Mouse (Mus musculus): ENCODE measurements around the gene Adsl. TPM values are rescaled to one million over a fixed set of nuclear protein-coding genes. Genes with fewer than 3 reads are reported as not detected.
A peak's percentile ranks its signal among the peaks of the same experiment; 100 is the strongest.
"Not testable (repeated sequence)": the region's sequence is repeated elsewhere in the genome, so short reads cannot be mapped to it uniquely, and the experiment has no call there.

Adsl gene
- polyA plus RNA-seq (2015; fragmentation: Nextera tagmentation; extraction: Ambion mirVana) = 96.3 and 98.1 TPM in 2 replicates

GRCm38 (mm10) chr15:80948145-80949135 is at the start of gene Adsl:
TSS of gene Adsl (plus strand) at chr15:80948490.
- under 1% methylated on average over 63 of the region's 63 CpGs for WGBS
- Histone ChIP-seq H3K27ac (peak within 1 kb of the TSS; percentile 76), H3K4me2 (peak within 1 kb of the TSS; percentile 73), H3K9me3 (no peaks in the 10 kb centered on the region), H3K36me3 (peaks cover 16% of the 10 kb centered on the region), H3K4me1 (replicated peaks) (peaks cover 18% of the 10 kb centered on the region), H3K27me3 (no peaks in the 10 kb centered on the region), H3K9ac (peak within 1 kb of the TSS; percentile 79), H3K4me3 (peak within 1 kb of the TSS; percentile 85)
- peak; percentile 95 for ATAC-seq (ENCODE audit: low FRiP score)

GRCm38 (mm10) chr15:80899806-80900205 is 48.5 kb upstream of the Adsl start:
- H3K27me3 ChIP-seq = no peaks in the 10 kb centered on the region
- H3K4me1 ChIP-seq (replicated peaks) = no peaks in the 10 kb centered on the region
- ATAC-seq (ENCODE audit: low FRiP score) = no peak
- 83% methylated on average over 2 of the region's 2 CpGs for WGBS
- H3K27ac ChIP-seq = no peak overlapping the region
- peaks cover 96% of the 10 kb centered on the region for H3K36me3 ChIP-seq
- no peak overlapping the region for H3K4me3 ChIP-seq
- H3K4me2 ChIP-seq = no peak overlapping the region
- no peaks in the 10 kb centered on the region for H3K9me3 ChIP-seq
- H3K9ac ChIP-seq = no peak overlapping the region

GRCm38 (mm10) chr15:80901806-80902513 is 46.3 kb upstream of the Adsl start:
- no peak overlapping the region for H3K27ac ChIP-seq
- no peak overlapping the region for H3K9ac ChIP-seq
- no peaks in the 10 kb centered on the region for H3K4me1 ChIP-seq (replicated peaks)
- H3K36me3 ChIP-seq = peaks cover 96% of the 10 kb centered on the region
- 94% methylated on average over 6 of the region's 6 CpGs for WGBS
- no peak overlapping the region for H3K4me2 ChIP-seq
- H3K27me3 ChIP-seq = no peaks in the 10 kb centered on the region
- no peaks in the 10 kb centered on the region for H3K9me3 ChIP-seq
- ATAC-seq (ENCODE audit: low FRiP score) = no peak
- H3K4me3 ChIP-seq = no peak overlapping the region

- not testable (repeated sequence) for H3K27me3 ChIP-seq; H3K9me3 ChIP-seq; H3K4me2 ChIP-seq; H3K4me3 ChIP-seq; H3K9ac ChIP-seq; H3K27ac ChIP-seq; H3K4me1 ChIP-seq (replicated peaks); ATAC-seq (ENCODE audit: low FRiP score)
- H3K36me3 ChIP-seq = peaks cover 84% of the 10 kb centered on the region
- 97% methylated on average over 6 of the region's 6 CpGs for WGBS
Observed at GRCm38 (mm10) chr15:80904776-80905175, 43.5 kb upstream of the Adsl start.

GRCm38 (mm10) chr15:80910183-80910582 is 38.1 kb upstream of the Adsl start:
- Histone ChIP-seq H3K9ac (no peak overlapping the region), H3K27ac (no peak overlapping the region), H3K9me3 (no peaks in the 10 kb centered on the region), H3K27me3 (no peaks in the 10 kb centered on the region), H3K4me2 (no peak overlapping the region), H3K36me3 (peaks cover 80% of the 10 kb centered on the region), H3K4me1 (replicated peaks) (no peaks in the 10 kb centered on the region), H3K4me3 (no peak overlapping the region)
- 95% methylated on average over 3 of the region's 3 CpGs for WGBS
- no peak for ATAC-seq (ENCODE audit: low FRiP score)

- Histone ChIP-seq H3K4me3 (no peak overlapping the region), H3K4me2 (no peak overlapping the region), H3K27me3 (no peaks in the 10 kb centered on the region), H3K27ac (no peak overlapping the region), H3K9ac (no peak overlapping the region), H3K4me1 (replicated peaks) (no peaks in the 10 kb centered on the region), H3K36me3 (peaks cover 78% of the 10 kb centered on the region), H3K9me3 (no peaks in the 10 kb centered on the region)
- ATAC-seq (ENCODE audit: low FRiP score) = no peak
- 94% methylated on average over 4 of the region's 4 CpGs for WGBS
Observed at GRCm38 (mm10) chr15:80910790-80911531, 37.3 kb upstream of the Adsl start.

GRCm38 (mm10) chr15:80912175-80912574 is 36.1 kb upstream of the Adsl start:
- Histone ChIP-seq H3K4me3 (no peak overlapping the region), H3K27me3 (no peaks in the 10 kb centered on the region), H3K9me3 (no peaks in the 10 kb centered on the region), H3K36me3 (peaks cover 76% of the 10 kb centered on the region), H3K9ac (no peak overlapping the region), H3K4me1 (replicated peaks) (no peaks in the 10 kb centered on the region), H3K27ac (no peak overlapping the region), H3K4me2 (no peak overlapping the region)
- no peak for ATAC-seq (ENCODE audit: low FRiP score)
- 94% methylated on average over 3 of the region's 3 CpGs for WGBS

GRCm38 (mm10) chr15:80913803-80914202 is 34.5 kb upstream of the Adsl start:
- no peak for ATAC-seq (ENCODE audit: low FRiP score)
- Histone ChIP-seq H3K4me2 (no peak overlapping the region), H3K4me1 (replicated peaks) (no peaks in the 10 kb centered on the region), H3K9ac (no peak overlapping the region), H3K27ac (no peak overlapping the region), H3K36me3 (peaks cover 82% of the 10 kb centered on the region), H3K9me3 (no peaks in the 10 kb centered on the region), H3K27me3 (no peaks in the 10 kb centered on the region), H3K4me3 (no peak overlapping the region)
- 98% methylated on average over 1 of the region's 1 CpGs for WGBS

GRCm38 (mm10) chr15:80915850-80916249 is 32.4 kb upstream of the Adsl start:
- Histone ChIP-seq H3K4me2 (no peak overlapping the region), H3K9ac (no peak overlapping the region), H3K9me3 (no peaks in the 10 kb centered on the region), H3K4me3 (no peak overlapping the region), H3K4me1 (replicated peaks) (no peaks in the 10 kb centered on the region), H3K27me3 (no peaks in the 10 kb centered on the region), H3K36me3 (peaks cover 90% of the 10 kb centered on the region), H3K27ac (no peak overlapping the region)
- 84% methylated on average over 2 of the region's 2 CpGs for WGBS
- no peak for ATAC-seq (ENCODE audit: low FRiP score)

- Histone ChIP-seq H3K4me1 (replicated peaks) (no peaks in the 10 kb centered on the region), H3K4me2 (no peak overlapping the region), H3K9ac (no peak overlapping the region), H3K27ac (no peak overlapping the region), H3K9me3 (no peaks in the 10 kb centered on the region), H3K36me3 (peaks cover 90% of the 10 kb centered on the region), H3K27me3 (no peaks in the 10 kb centered on the region), H3K4me3 (no peak overlapping the region)
- ATAC-seq (ENCODE audit: low FRiP score) = no peak
- 93% methylated on average over 7 of the region's 7 CpGs for WGBS
Observed at GRCm38 (mm10) chr15:80916621-80917020, 31.7 kb upstream of the Adsl start.

- Histone ChIP-seq H3K9me3 (no peaks in the 10 kb centered on the region), H3K9ac (no peak overlapping the region), H3K4me1 (replicated peaks) (no peaks in the 10 kb centered on the region), H3K4me2 (no peak overlapping the region), H3K4me3 (no peak overlapping the region), H3K36me3 (peaks cover 87% of the 10 kb centered on the region), H3K27me3 (no peaks in the 10 kb centered on the region), H3K27ac (no peak overlapping the region)
- WGBS = 97% methylated on average over 3 of the region's 3 CpGs
- no peak for ATAC-seq (ENCODE audit: low FRiP score)
Observed at GRCm38 (mm10) chr15:80920346-80920745, 27.9 kb upstream of the Adsl start.

GRCm38 (mm10) chr15:80921781-80922180 is 26.5 kb upstream of the Adsl start:
- no peak overlapping the region for H3K4me3 ChIP-seq
- no peaks in the 10 kb centered on the region for H3K27me3 ChIP-seq
- peaks cover 86% of the 10 kb centered on the region for H3K36me3 ChIP-seq
- no peak overlapping the region for H3K27ac ChIP-seq
- H3K9me3 ChIP-seq = no peaks in the 10 kb centered on the region
- no peak for ATAC-seq (ENCODE audit: low FRiP score)
- no peaks in the 10 kb centered on the region for H3K4me1 ChIP-seq (replicated peaks)
- WGBS = 83% methylated on average over 4 of the region's 4 CpGs
- H3K9ac ChIP-seq = no peak overlapping the region
- H3K4me2 ChIP-seq = no peak overlapping the region

All from hindbrain, embryonic 13.5 days (tissue).